Mouse (Mus musculus) CH12.LX (cell line): ENCODE results near the gene Casz1. TPM values are rescaled to one million over a fixed set of nuclear protein-coding genes. Genes with fewer than 3 reads are reported as not detected.

Experiments
- DNase-seq: peaks from one replicate; pipeline ENCODE4 v3.0.0-alpha.2; 2013; ENCODE audit errors: extremely low read depth
- H3K27ac ChIP-seq: 2 replicates; pipeline ENCODE4 v1.5.1; 2012; ENCODE audit warnings: low read depth, mild to moderate bottlenecking, control low read depth, moderate library complexity; ENCODE audit not compliant: insufficient read depth
- H3K27me3 ChIP-seq: replicated peaks from 2 replicates; pipeline ENCODE3; 2012; ENCODE audit warnings: inconsistent platforms
- H3K36me3 ChIP-seq, 2 experiments: replicated peaks in 1 of 2; 2 replicates each; pipeline versions ENCODE3 to v1.6.1; 2012; ENCODE audit warnings: inconsistent platforms in 1 of 2, low read length in 1 of 2, mild to moderate bottlenecking in 1 of 2, mixed read lengths in 1 of 2, moderate library complexity in 1 of 2; ENCODE audit not compliant: control insufficient read depth in 1 of 2, insufficient read depth in 1 of 2
- H3K4me1 ChIP-seq, 2 experiments: 2 replicates each; pipeline ENCODE4 v1.6.1; 2012; ENCODE audit warnings: inconsistent platforms in 1 of 2, moderate library complexity in 1 of 2; ENCODE audit not compliant: insufficient read depth in 2 of 2, control insufficient read depth in 1 of 2
- H3K4me2 ChIP-seq: 2 replicates; pipeline ENCODE4 v1.6.1; 2012; ENCODE audit warnings: low read depth, mild to moderate bottlenecking, control low read depth; ENCODE audit not compliant: poor library complexity, insufficient read depth, severe bottlenecking
- H3K4me3 ChIP-seq, 3 experiments: fragments of 150-350 bp in 1 of 3; sonication (generic) in 1 of 3; replicated peaks in 1 of 3; 2 replicates each; pipeline versions ENCODE3 to v1.5.1; 2011 to 2012; ENCODE audit warnings: low read depth in 2 of 3, low read length in 2 of 3, mild to moderate bottlenecking in 2 of 3, moderate library complexity in 2 of 3, control low read depth in 1 of 3, improper control_type of control experiment in 1 of 3, inconsistent platforms in 1 of 3, mixed read lengths in 1 of 3; ENCODE audit not compliant: poor library complexity in 1 of 3
- H3K79me2 ChIP-seq: replicated peaks from 2 replicates; pipeline ENCODE4 v1.6.1; 2012; ENCODE audit warnings: mild to moderate bottlenecking, moderate library complexity; ENCODE audit not compliant: control insufficient read depth, poor library complexity, insufficient read depth, severe bottlenecking; ENCODE audit errors: extremely low read depth
- H3K9ac ChIP-seq: 2 replicates; pipeline ENCODE4 v1.6.1; 2012; ENCODE audit warnings: low read depth, mild to moderate bottlenecking, control low read depth, moderate library complexity; ENCODE audit not compliant: insufficient read depth
- H3K9me3 ChIP-seq: replicated peaks from 2 replicates; pipeline ENCODE3; 2012; ENCODE audit warnings: low read length, inconsistent platforms, mixed read lengths
- CHD1 ChIP-seq: IDR thresholded peaks from 2 replicates; pipeline ENCODE4 v1.6.1; 2012; ENCODE audit warnings: low read depth, low read length, improper control_type of control experiment, inconsistent platforms
- CHD2 ChIP-seq: IDR thresholded peaks from 2 replicates; pipeline ENCODE4 v1.6.1; 2011; ENCODE audit warnings: low read length, improper control_type of control experiment
- E2F4 ChIP-seq: IDR thresholded peaks from 2 replicates; pipeline ENCODE4 v1.6.1; 2011; ENCODE audit warnings: low read depth, low read length, improper control_type of control experiment; ENCODE audit not compliant: insufficient replicate concordance
- EP300 ChIP-seq: IDR thresholded peaks from 2 replicates; pipeline ENCODE4 v1.6.1; 2011; ENCODE audit warnings: low read length, improper control_type of control experiment
- ETS1 ChIP-seq: conservative IDR thresholded peaks from 2 replicates; pipeline ENCODE4 v1.6.1; 2012; ENCODE audit warnings: low read depth, mild to moderate bottlenecking, inconsistent platforms, low read length, improper control_type of control experiment, moderate library complexity
- HCFC1 ChIP-seq: IDR thresholded peaks from 2 replicates; pipeline ENCODE4 v1.6.1; 2012; ENCODE audit warnings: low read depth, mild to moderate bottlenecking, inconsistent platforms, low read length, improper control_type of control experiment
- IRF4 ChIP-seq: IDR thresholded peaks from 2 replicates; pipeline ENCODE4 v1.6.1; 2014; ENCODE audit warnings: low read depth, mild to moderate bottlenecking, inconsistent platforms, low read length, improper control_type of control experiment
- JUN ChIP-seq: IDR thresholded peaks from 2 replicates; pipeline ENCODE4 v1.6.1; 2011; ENCODE audit warnings: low read depth, mild to moderate bottlenecking, low read length, improper control_type of control experiment, moderate library complexity; ENCODE audit not compliant: insufficient read depth
- JUND ChIP-seq: conservative IDR thresholded peaks from 2 replicates; pipeline ENCODE4 v1.6.1; 2011; ENCODE audit warnings: low read depth, low read length, improper control_type of control experiment
- KAT2A ChIP-seq: IDR thresholded peaks from 2 replicates; pipeline ENCODE4 v1.6.1; 2012; ENCODE audit warnings: low read length, improper control_type of control experiment, inconsistent platforms; ENCODE audit not compliant: insufficient replicate concordance
- MAFK ChIP-seq: IDR thresholded peaks from 2 replicates; pipeline ENCODE4 v1.6.1; 2011; ENCODE audit warnings: low read length, improper control_type of control experiment; ENCODE audit not compliant: insufficient replicate concordance
- MAX ChIP-seq: IDR thresholded peaks from 2 replicates; pipeline ENCODE4 v1.6.1; 2011; ENCODE audit warnings: low read length, improper control_type of control experiment
- MAZ ChIP-seq: IDR thresholded peaks from 2 replicates; pipeline ENCODE4 v1.6.1; 2012; ENCODE audit warnings: low read depth, mild to moderate bottlenecking, inconsistent platforms, low read length, improper control_type of control experiment, moderate library complexity
- MEF2A ChIP-seq: IDR thresholded peaks from 2 replicates; pipeline ENCODE4 v1.6.1; 2014; ENCODE audit warnings: low read depth, mild to moderate bottlenecking, inconsistent platforms, low read length, improper control_type of control experiment, borderline replicate concordance
- MXI1 ChIP-seq: IDR thresholded peaks from 2 replicates; pipeline ENCODE4 v1.6.1; 2011; ENCODE audit warnings: mild to moderate bottlenecking, low read depth, low read length, improper control_type of control experiment
- MYC ChIP-seq: IDR thresholded peaks from 2 replicates; pipeline ENCODE4 v1.6.1; 2011; ENCODE audit warnings: low read depth, mild to moderate bottlenecking, improper control_type of control experiment, low read length
- NELFE ChIP-seq: IDR thresholded peaks from 2 replicates; pipeline ENCODE4 v1.6.1; 2011; ENCODE audit warnings: low read depth, low read length, improper control_type of control experiment
- NRF1 ChIP-seq: IDR thresholded peaks from 2 replicates; pipeline ENCODE4 v1.6.1; 2014; ENCODE audit warnings: low read depth, mild to moderate bottlenecking, inconsistent platforms, low read length, improper control_type of control experiment, moderate library complexity
- PAX5 ChIP-seq: IDR thresholded peaks from 2 replicates; pipeline ENCODE4 v1.6.1; 2012; ENCODE audit warnings: low read length, inconsistent platforms, mixed read lengths
- POLR2A ChIP-seq: IDR thresholded peaks from 2 replicates; pipeline ENCODE4 v1.6.1; 2011; ENCODE audit warnings: low read depth, mild to moderate bottlenecking, improper control_type of control experiment, low read length
- RAD21 ChIP-seq: IDR thresholded peaks from 2 replicates; pipeline ENCODE4 v1.6.1; 2011; ENCODE audit warnings: low read depth, mild to moderate bottlenecking, low read length, improper control_type of control experiment, moderate library complexity
- RCOR1 ChIP-seq: conservative IDR thresholded peaks from 2 replicates; pipeline ENCODE4 v1.6.1; 2012; ENCODE audit warnings: low read depth, mild to moderate bottlenecking, inconsistent platforms, low read length, improper control_type of control experiment
- SIN3A ChIP-seq: IDR thresholded peaks from 2 replicates; pipeline ENCODE4 v1.6.1; 2012; ENCODE audit warnings: low read length, improper control_type of control experiment, inconsistent platforms
- SMC3 ChIP-seq: IDR thresholded peaks from 2 replicates; pipeline ENCODE4 v1.6.1; 2011; ENCODE audit warnings: low read depth, low read length, improper control_type of control experiment
- USF2 ChIP-seq: conservative IDR thresholded peaks from 2 replicates; pipeline ENCODE4 v1.6.1; 2011; ENCODE audit warnings: low read depth, low read length, improper control_type of control experiment
- ZKSCAN1 ChIP-seq: IDR thresholded peaks from 2 replicates; pipeline ENCODE4 v1.6.1; 2012; ENCODE audit warnings: low read depth, inconsistent platforms, low read length, improper control_type of control experiment, borderline replicate concordance
- ZMIZ1 ChIP-seq: IDR thresholded peaks from 2 replicates; pipeline ENCODE4 v1.6.1; 2012; ENCODE audit warnings: low read depth, mild to moderate bottlenecking, inconsistent platforms, low read length, improper control_type of control experiment
- ZNF384 ChIP-seq: IDR thresholded peaks from 2 replicates; pipeline ENCODE4 v1.6.1; 2012; ENCODE audit warnings: low read depth, low read length, improper control_type of control experiment, inconsistent platforms
- dilution Hi-C: fragments of 300-500 bp; cut with MboI; formaldehyde crosslinking; loops from 2 replicates; pipeline ENCODE4 v1.14.3; 2020; ENCODE audit warnings: low sequenced_read_pairs; ENCODE audit not compliant: extremely low pct_unique_long_range_greater_than_20kb, extremely low pct_ligation_motif_present
- in situ Hi-C: fragments of 300-500 bp; cut with MboI; formaldehyde crosslinking; loops from 3 replicates; pipeline ENCODE4 v1.14.3; 2019; ENCODE audit warnings: low sequenced_read_pairs, low pct_ligation_motif_present, low pct_unique_long_range_greater_than_20kb, mixed read lengths
- polyA plus RNA-seq: library from polyadenylated mRNA; unstranded; fragments of >175 nt; gene quantifications from 2 replicates; pipeline ENCODE4 v1.2.1, GENCODE M21; 2012; ENCODE audit warnings: low read depth; ENCODE audit not compliant: insufficient read length
- total RNA-seq, 2 experiments: library from RNA; depleted of rRNA; stranded (reverse); fragments of 300-350 nt in 1 of 2; fragments of >200 nt in 1 of 2; gene quantifications; 2 replicates each; pipeline ENCODE4 v1.2.3; 2012 to 2014

The Casz1 gene
- total and polyA plus RNA-seq, 3 experiments: 0.12 to 0.36 (median 0.17) TPM

- H3K9ac ChIP-seq: no peak overlapping the region
- DNase-seq: no peak
- TF ChIP-seq CHD1: no peak
- TF ChIP-seq CHD2: no peak
- TF ChIP-seq NRF1: no peak
- no peak for TF ChIP-seq NELFE
- no peak for TF ChIP-seq ZMIZ1
- TF ChIP-seq JUND: no peak
- no peak for TF ChIP-seq PAX5
- TF ChIP-seq MEF2A: no peak
- TF ChIP-seq SIN3A: no peak
- no peak for TF ChIP-seq EP300
- TF ChIP-seq HCFC1: no peak
- no peak for TF ChIP-seq MAX
- TF ChIP-seq POLR2A: no peak
- TF ChIP-seq MAZ: no peak
- TF ChIP-seq MAFK: no peak
- no peak for TF ChIP-seq RCOR1
- TF ChIP-seq RAD21: no peak
- TF ChIP-seq IRF4: no peak
- TF ChIP-seq KAT2A: no peak
- TF ChIP-seq E2F4: no peak
- H3K27ac ChIP-seq: no peak overlapping the region
- no peaks in the 10 kb centered on the region for H3K79me2 ChIP-seq
- peak overlapping the region in 1 of 3 experiments; percentile 23 for H3K4me3 ChIP-seq
- no peaks in the 10 kb centered on the region for H3K36me3 ChIP-seq
- dilution Hi-C loops (no loop called here), in situ Hi-C loops (no loop called here)
- peak overlapping the region; percentile 67 for H3K4me2 ChIP-seq
- peaks cover 92% of the 10 kb centered on the region for H3K27me3 ChIP-seq
- peaks cover 7% of the 10 kb centered on the region for H3K9me3 ChIP-seq
- no peaks in the 10 kb centered on the region for H3K4me1 ChIP-seq
These were observed 1.9 kb downstream of the Casz1 start for GRCm38 (mm10) chr4:148805811-148806747.

GRCm38 (mm10) chr4:148806836-148807235, 2.6 kb downstream of the Casz1 start:
- no peak for TF ChIP-seq ETS1
- no peak for TF ChIP-seq HCFC1
- TF ChIP-seq JUND: no peak
- no peak for TF ChIP-seq MEF2A
- TF ChIP-seq RAD21: no peak
- TF ChIP-seq MXI1: no peak
- no peak for TF ChIP-seq MAX
- TF ChIP-seq MYC: no peak
- no peak for TF ChIP-seq SMC3
- TF ChIP-seq ZMIZ1: no peak
- TF ChIP-seq ZKSCAN1: no peak
- no peak for TF ChIP-seq MAFK
- TF ChIP-seq ZNF384: no peak
- no peak for TF ChIP-seq USF2
- no peak for TF ChIP-seq JUN
- no peak for TF ChIP-seq SIN3A
- no peak for TF ChIP-seq KAT2A
- TF ChIP-seq POLR2A: no peak
- no peak for TF ChIP-seq EP300
- dilution Hi-C loops: no loop called here
- no peak overlapping the region for H3K4me3 ChIP-seq
- H3K4me2 ChIP-seq: no peak overlapping the region
- H3K4me1 ChIP-seq: no peaks in the 10 kb centered on the region
- in situ Hi-C loops: no loop called here
- peaks cover 92% of the 10 kb centered on the region for H3K27me3 ChIP-seq
- H3K27ac ChIP-seq: no peak overlapping the region
- H3K9me3 ChIP-seq: peaks cover 7% of the 10 kb centered on the region
- H3K79me2 ChIP-seq: no peaks in the 10 kb centered on the region
- no peak overlapping the region for H3K9ac ChIP-seq
- no peaks in the 10 kb centered on the region for H3K36me3 ChIP-seq
- DNase-seq: no peak
